Mouse (Mus musculus) ovary, postnatal 10 days (tissue): Measurements from ENCODE around the gene Ap3b1.

Experiments used
- DNase-seq: peaks from one replicate; pipeline ENCODE4 v3.0.0; 2022; ENCODE audit warnings: low spot score

Ap3b1 gene

GRCm38 (mm10) chr13:94454131-94454530 is 95.4 kb downstream of the Ap3b1 start:
- no peak for DNase-seq

- DNase-seq: no peak
Measured at GRCm38 (mm10) chr13:94459143-94459542, 100.4 kb downstream of the Ap3b1 start.

GRCm38 (mm10) chr13:94464221-94464620 is 105.5 kb downstream of the Ap3b1 start:
- no peak for DNase-seq

GRCm38 (mm10) chr13:94468551-94468950 is 109.8 kb downstream of the Ap3b1 start:
- no peak for DNase-seq

- no peak for DNase-seq
Measured at GRCm38 (mm10) chr13:94471009-94471672, 112.4 kb downstream of the Ap3b1 start.

- no peak for DNase-seq
Measured at GRCm38 (mm10) chr13:94476208-94476607, 117.4 kb downstream of the Ap3b1 start.

GRCm38 (mm10) chr13:94480256-94480655 is 121.5 kb downstream of the Ap3b1 start:
- DNase-seq: no peak

GRCm38 (mm10) chr13:94490684-94491083 is 131.9 kb downstream of the Ap3b1 start:
- no peak for DNase-seq

GRCm38 (mm10) chr13:94491159-94491558 is 132.4 kb downstream of the Ap3b1 start:
- no peak for DNase-seq

- no peak for DNase-seq
Measured at GRCm38 (mm10) chr13:94497521-94497920, 138.8 kb downstream of the Ap3b1 start.

- DNase-seq: no peak
Measured at GRCm38 (mm10) chr13:94506411-94506810, 147.7 kb downstream of the Ap3b1 start.

GRCm38 (mm10) chr13:94508344-94508743 is 149.6 kb downstream of the Ap3b1 start:
- DNase-seq: no peak

GRCm38 (mm10) chr13:94513157-94513767 is 154.5 kb downstream of the Ap3b1 start:
- no peak for DNase-seq

GRCm38 (mm10) chr13:94513898-94514297 is 155.1 kb downstream of the Ap3b1 start:
- no peak for DNase-seq

- no peak for DNase-seq
Measured at GRCm38 (mm10) chr13:94514992-94515391, 156.2 kb downstream of the Ap3b1 start.

GRCm38 (mm10) chr13:94516532-94516931 is 157.8 kb downstream of the Ap3b1 start:
- DNase-seq: no peak

- DNase-seq: no peak
Measured at GRCm38 (mm10) chr13:94518176-94518575, 159.4 kb downstream of the Ap3b1 start.

- DNase-seq: no peak
Measured at GRCm38 (mm10) chr13:94519276-94519675, 160.5 kb downstream of the Ap3b1 start.

GRCm38 (mm10) chr13:94523213-94523612 is 164.5 kb downstream of the Ap3b1 start:
- DNase-seq: no peak

- no peak for DNase-seq
Measured at GRCm38 (mm10) chr13:94524669-94525238, 166.0 kb downstream of the Ap3b1 start.

- DNase-seq: no peak
Measured at GRCm38 (mm10) chr13:94529138-94529537, 170.4 kb downstream of the Ap3b1 start.

- DNase-seq: no peak
Measured at GRCm38 (mm10) chr13:94533516-94533915, 174.8 kb downstream of the Ap3b1 start.

GRCm38 (mm10) chr13:94537336-94537735 is 178.6 kb downstream of the Ap3b1 start:
- no peak for DNase-seq
